Mouse (Mus musculus): Measurements from ENCODE around the gene Trim80. TPM values are rescaled to one million over a fixed set of nuclear protein-coding genes. Genes with fewer than 3 reads are reported as not detected.
A peak's percentile ranks its signal among the peaks of the same experiment; 100 is the strongest.
"Not testable (repeated sequence)": the region's sequence is repeated elsewhere in the genome, so short reads cannot be mapped to it uniquely, and the experiment has no call there.

Gene Trim80
- polyA plus RNA-seq, 2 experiments: 0.15 TPM; not detected in 1

DNA sequence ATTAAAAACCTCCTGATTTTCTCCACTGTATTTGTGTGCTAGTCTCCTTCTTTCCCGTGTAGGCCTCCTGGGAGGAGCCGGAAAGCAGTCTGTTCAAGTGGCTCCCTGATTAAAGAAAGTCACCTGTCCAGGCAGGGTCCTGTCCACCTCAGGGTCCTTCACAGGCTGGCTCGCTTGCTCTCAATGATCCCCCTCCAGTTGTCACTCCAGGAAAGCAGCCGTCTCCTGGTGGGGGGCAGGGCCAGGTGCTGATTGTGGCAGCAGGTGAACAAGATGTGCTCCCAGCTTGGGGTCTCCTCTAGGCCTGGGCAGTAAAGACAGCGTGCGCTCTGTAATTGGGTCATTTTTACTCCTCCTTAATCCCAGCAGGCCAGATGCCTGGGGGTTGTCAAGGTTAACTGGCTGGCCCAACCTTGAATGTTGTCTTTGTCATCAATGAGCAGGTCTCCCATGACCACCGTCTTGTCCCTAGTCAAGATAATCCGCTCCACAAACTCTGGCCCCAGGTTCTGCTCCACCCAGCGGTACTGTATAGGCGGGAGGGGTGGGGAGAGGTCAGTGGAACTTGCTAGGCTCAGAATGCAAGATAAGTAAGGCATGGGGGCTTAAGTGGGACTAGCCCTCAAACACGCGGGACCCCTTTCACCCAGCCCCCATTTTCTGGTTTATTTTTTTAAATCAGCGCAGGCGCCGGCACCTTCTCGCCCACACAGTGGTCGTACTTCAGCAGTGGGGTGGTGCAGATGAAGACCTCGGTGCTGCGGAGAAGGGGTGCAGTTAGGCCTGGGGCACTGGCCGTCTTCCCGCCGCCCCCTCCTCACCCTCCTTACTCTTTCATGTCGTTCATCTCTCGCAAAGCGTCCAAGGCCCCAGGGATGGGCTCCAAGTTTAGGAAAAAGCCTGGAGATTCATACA is 50.4 kb downstream of the Trim80 start:
- DNase-seq (ENCODE audit: low spot score): no peak
- H3K4me1 ChIP-seq (ENCODE audit: control insufficient read depth, insufficient read depth, low read length): 0 out of 2 replicates have a peak, but pooled peaks cover 5% of the 10 kb centered on the region
- WGBS: 26% methylated on average over 25 of the region's 25 CpGs

DNA sequence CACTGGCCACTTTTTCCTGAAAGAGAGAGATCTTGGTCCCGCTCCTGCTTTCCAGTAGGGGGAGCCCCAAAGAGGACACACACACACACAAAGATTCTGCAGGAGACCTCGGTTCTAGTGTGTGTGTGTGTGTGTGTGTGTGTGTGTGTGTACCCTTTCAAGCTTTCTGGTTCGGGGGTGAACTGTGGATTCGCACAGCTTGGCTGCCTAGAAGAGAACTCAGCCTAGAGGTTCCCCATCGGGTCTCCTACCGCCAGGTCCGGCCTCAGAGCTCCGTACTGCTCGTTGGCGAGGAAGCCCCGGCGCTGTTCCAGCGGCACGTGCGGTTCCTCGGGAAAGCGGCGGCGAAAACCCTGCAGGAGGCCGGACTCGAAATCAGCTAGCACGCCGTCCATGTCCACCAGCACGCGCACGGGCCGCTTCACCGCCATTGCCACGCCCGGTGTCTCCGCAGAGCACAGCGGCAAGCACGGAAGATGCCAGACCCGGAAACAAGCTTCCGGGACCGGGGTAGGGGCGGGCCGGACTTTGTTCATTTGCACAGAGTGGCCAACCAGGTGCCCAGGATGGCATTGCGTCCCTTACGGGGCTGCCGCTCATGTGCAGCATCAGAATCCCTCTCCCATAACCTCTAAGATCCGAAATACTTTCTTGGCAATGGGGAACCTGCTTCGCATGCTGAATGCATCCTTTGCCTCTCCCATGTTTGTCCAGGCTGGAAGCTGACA is 51.2 kb downstream of the Trim80 start, which contains the start of gene Nt5c:
Gene Nt5c (minus strand): TSS at position 507 of the 728 bp plus-strand sequence.
- Histone ChIP-seq H3K9ac (ENCODE audit: low read depth, low read length, severe bottlenecking) (peak within 1 kb of the TSS; percentile 66), H3K4me2 (replicated peaks; ENCODE audit: low read depth, low read length, severe bottlenecking) (peak within 1 kb of the TSS; percentile 58), H3K27me3 (ENCODE audit: control insufficient read depth, insufficient read depth, low read length) (no peaks in the 10 kb centered on the region), H3K4me3 (replicated peaks; ENCODE audit: low read length) (peak within 1 kb of the TSS; percentile 68), H3K27ac (replicated peaks; ENCODE audit: low read depth, low read length) (peak within 1 kb of the TSS; percentile 88), H3K9me3 (ENCODE audit: control insufficient read depth, low read length) (no peaks in the 10 kb centered on the region), H3K36me3 (ENCODE audit: control insufficient read depth, insufficient read depth, low read length) (peaks cover 16% of the 10 kb centered on the region; the same call in 1 of the 2 replicates), H3K4me1 (ENCODE audit: control insufficient read depth, insufficient read depth, low read length) (0 out of 2 replicates have a peak, but pooled peaks cover 5% of the 10 kb centered on the region)
- under 1% methylated on average over 38 of the region's 43 CpGs for WGBS
- TF ChIP-seq POLR2A (IDR thresholded peaks at IDR 0.05; ENCODE audit: borderline replicate concordance, extremely low read depth, insufficient read depth, insufficient read length): peak; percentile 63; the same call in 1 of the 2 replicates
- ATAC-seq (ENCODE audit: low FRiP score, low read depth) (peak; percentile 88), DNase-seq (ENCODE audit: low spot score) (peak; percentile 71)

More for the DNA sequence above, 50.4 kb downstream of the Trim80 start:
- Histone ChIP-seq H3K27ac (replicated peaks; ENCODE audit: low read depth, low read length) (peak overlapping the region; percentile 88), H3K9ac (ENCODE audit: low read depth, low read length, severe bottlenecking) (peak overlapping the region; percentile 66), H3K4me3 (replicated peaks; ENCODE audit: low read length) (peak overlapping the region; percentile 68), H3K27me3 (ENCODE audit: control insufficient read depth, insufficient read depth, low read length) (no peaks in the 10 kb centered on the region), H3K36me3 (ENCODE audit: control insufficient read depth, insufficient read depth, low read length) (peaks cover 16% of the 10 kb centered on the region; the same call in 1 of the 2 replicates), H3K4me2 (replicated peaks; ENCODE audit: low read depth, low read length, severe bottlenecking) (peak overlapping the region; percentile 58), H3K9me3 (ENCODE audit: control insufficient read depth, low read length) (no peaks in the 10 kb centered on the region)
- peak; percentile 42 for ATAC-seq (ENCODE audit: low FRiP score, low read depth)
- no peak for TF ChIP-seq POLR2A (IDR thresholded peaks at IDR 0.05; ENCODE audit: borderline replicate concordance, extremely low read depth, insufficient read depth, insufficient read length)

DNA sequence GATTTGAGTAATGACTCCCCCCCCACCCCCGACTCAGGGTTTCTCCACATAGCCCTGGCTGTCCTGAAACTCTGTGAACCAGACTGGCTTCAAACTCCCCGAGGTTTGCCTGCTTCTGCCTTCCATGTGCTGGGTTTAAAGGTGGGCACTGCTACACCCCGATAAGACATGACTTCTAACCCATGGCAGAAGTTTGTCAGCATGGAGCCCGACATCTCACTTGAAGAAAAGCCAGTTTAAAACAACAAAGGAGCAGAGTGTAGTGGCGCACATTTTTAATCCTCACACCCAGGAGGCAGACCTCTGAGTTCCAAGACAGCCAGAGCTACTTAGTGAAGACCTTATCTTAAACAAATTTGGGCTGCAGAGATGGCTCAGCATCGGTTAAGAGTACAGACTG is 52.0 kb downstream of the Trim80 start:
- ATAC-seq (ENCODE audit: low FRiP score, low read depth) (no peak), DNase-seq (ENCODE audit: low spot score) (no peak)
- no peaks in the 10 kb centered on the region for H3K9me3 ChIP-seq (ENCODE audit: control insufficient read depth, low read length)
- peak overlapping the region; percentile 66; the same call in 1 of the 2 replicates for H3K9ac ChIP-seq (ENCODE audit: low read depth, low read length, severe bottlenecking)
- WGBS: 34% methylated on average over 6 of the region's 6 CpGs
- peak overlapping the region; percentile 58 for H3K4me2 ChIP-seq (replicated peaks; ENCODE audit: low read depth, low read length, severe bottlenecking)
- TF ChIP-seq POLR2A (IDR thresholded peaks at IDR 0.05; ENCODE audit: borderline replicate concordance, extremely low read depth, insufficient read depth, insufficient read length): no peak
- 0 out of 2 replicates have a peak, but pooled peaks cover 5% of the 10 kb centered on the region for H3K4me1 ChIP-seq (ENCODE audit: control insufficient read depth, insufficient read depth, low read length)
- H3K27ac ChIP-seq (replicated peaks; ENCODE audit: low read depth, low read length): no peak overlapping the region
- H3K36me3 ChIP-seq (ENCODE audit: control insufficient read depth, insufficient read depth, low read length): peaks cover 22% of the 10 kb centered on the region
- no peaks in the 10 kb centered on the region for H3K27me3 ChIP-seq (ENCODE audit: control insufficient read depth, insufficient read depth, low read length)
- H3K4me3 ChIP-seq (replicated peaks; ENCODE audit: low read length): peak overlapping the region; percentile 68

DNA sequence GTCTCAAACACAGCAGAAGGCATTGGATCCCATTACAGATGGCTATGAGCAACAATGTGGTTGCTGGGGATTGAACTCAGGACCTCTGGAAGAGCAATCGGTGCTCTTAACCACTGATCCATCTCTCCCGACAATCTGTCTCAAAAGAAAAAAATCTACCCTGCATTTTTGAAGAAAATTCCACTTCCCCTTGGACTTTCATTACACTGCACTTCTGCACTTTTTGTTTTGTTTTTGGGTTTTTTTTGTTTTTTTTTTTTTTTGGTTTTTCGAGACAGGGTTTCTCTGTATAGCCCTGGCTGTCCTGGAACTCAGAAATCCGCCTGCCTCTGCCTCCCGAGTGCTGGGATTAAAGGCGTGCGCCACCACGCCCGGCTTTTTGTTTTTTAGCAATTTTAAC is 56.2 kb downstream of the Trim80 start:
- not testable (repeated sequence) for H3K9me3 ChIP-seq (ENCODE audit: control insufficient read depth, low read length); H3K4me1 ChIP-seq (ENCODE audit: control insufficient read depth, insufficient read depth, low read length); ATAC-seq (ENCODE audit: low FRiP score, low read depth); H3K9ac ChIP-seq (ENCODE audit: low read depth, low read length, severe bottlenecking); DNase-seq (ENCODE audit: low spot score); H3K4me3 ChIP-seq (replicated peaks; ENCODE audit: low read length); H3K27me3 ChIP-seq (ENCODE audit: control insufficient read depth, insufficient read depth, low read length); H3K4me2 ChIP-seq (replicated peaks; ENCODE audit: low read depth, low read length, severe bottlenecking); H3K27ac ChIP-seq (replicated peaks; ENCODE audit: low read depth, low read length)
- peaks cover 47% of the 10 kb centered on the region for H3K36me3 ChIP-seq (ENCODE audit: control insufficient read depth, insufficient read depth, low read length)
- 92% methylated on average over 9 of the region's 9 CpGs for WGBS

Small RNAs within 50 kb of the gene (microRNA-seq; reads per million reads assigned to microRNA genes)
- gene Mir3968: not detected

Other genes with a start within 250 kb of the Trim80 start
- gene Grin2c, start 173.3 kb upstream of the Trim80 start, polyA plus RNA-seq (2012; rRNA removed): 0.20 and 0.21 TPM in 2 replicates
- not detected in 2 replicates for gene Grin2c, start 173.3 kb upstream of the Trim80 start, polyA plus RNA-seq (2014; fragmentation: Nextera tagmentation; extraction: Ambion mirVana)
- 16.8 and 21.8 TPM in 2 replicates for gene Fdxr, start 163.5 kb upstream of the Trim80 start, polyA plus RNA-seq (2012; rRNA removed)
- gene Fdxr, start 163.5 kb upstream of the Trim80 start, polyA plus RNA-seq (2014; fragmentation: Nextera tagmentation; extraction: Ambion mirVana): 11.5 and 13.0 TPM in 2 replicates
- gene Fads6, start 142.9 kb upstream of the Trim80 start, polyA plus RNA-seq (2012; rRNA removed): 0.35 and 0.40 TPM in 2 replicates
- 0.12 TPM in 1 of 2 replicates, not detected in the other for gene Fads6, start 142.9 kb upstream of the Trim80 start, polyA plus RNA-seq (2014; fragmentation: Nextera tagmentation; extraction: Ambion mirVana)
- gene Otop2, start 133.4 kb upstream of the Trim80 start, polyA plus RNA-seq (2012; rRNA removed): 0.29 and 0.44 TPM in 2 replicates
- 0.08 and 0.19 TPM in 2 replicates for gene Otop2, start 133.4 kb upstream of the Trim80 start, polyA plus RNA-seq (2014; fragmentation: Nextera tagmentation; extraction: Ambion mirVana)
- gene Ush1g, start 118.5 kb upstream of the Trim80 start, polyA plus RNA-seq (2012; rRNA removed): not detected in 2 replicates
- gene Ush1g, start 118.5 kb upstream of the Trim80 start, polyA plus RNA-seq (2014; fragmentation: Nextera tagmentation; extraction: Ambion mirVana): not detected in 2 replicates
- not detected in 2 replicates for gene Otop3, start 105.8 kb upstream of the Trim80 start, polyA plus RNA-seq (2012; rRNA removed)
- gene Otop3, start 105.8 kb upstream of the Trim80 start, polyA plus RNA-seq (2014; fragmentation: Nextera tagmentation; extraction: Ambion mirVana): not detected in 2 replicates
- gene Hid1, start 72.8 kb upstream of the Trim80 start, polyA plus RNA-seq (2012; rRNA removed): 4.5 and 5.9 TPM in 2 replicates
- gene Hid1, start 72.8 kb upstream of the Trim80 start, polyA plus RNA-seq (2014; fragmentation: Nextera tagmentation; extraction: Ambion mirVana): 2.1 and 2.3 TPM in 2 replicates
- 18.8 and 23.9 TPM in 2 replicates for gene Cdr2l, start 58.6 kb upstream of the Trim80 start, polyA plus RNA-seq (2012; rRNA removed)
- 10.9 and 11.1 TPM in 2 replicates for gene Cdr2l, start 58.6 kb upstream of the Trim80 start, polyA plus RNA-seq (2014; fragmentation: Nextera tagmentation; extraction: Ambion mirVana)
- 76.7 and 92.2 TPM in 2 replicates for gene Mrpl58, start 36.8 kb upstream of the Trim80 start, polyA plus RNA-seq (2012; rRNA removed)
- 169 and 181 TPM in 2 replicates for gene Mrpl58, start 36.8 kb upstream of the Trim80 start, polyA plus RNA-seq (2014; fragmentation: Nextera tagmentation; extraction: Ambion mirVana)
- 294 and 427 TPM in 2 replicates for gene Atp5h, start 20.6 kb upstream of the Trim80 start, polyA plus RNA-seq (2012; rRNA removed)
- gene Atp5h, start 20.6 kb upstream of the Trim80 start, polyA plus RNA-seq (2014; fragmentation: Nextera tagmentation; extraction: Ambion mirVana): 870 and 933 TPM in 2 replicates
- gene Kctd2, start 20.4 kb upstream of the Trim80 start, polyA plus RNA-seq (2012; rRNA removed): 30.0 and 30.5 TPM in 2 replicates
- 26.3 and 27.8 TPM in 2 replicates for gene Kctd2, start 20.4 kb upstream of the Trim80 start, polyA plus RNA-seq (2014; fragmentation: Nextera tagmentation; extraction: Ambion mirVana)
- 0.04 and 0.08 TPM in 2 replicates for gene Slc16a5, start 21.9 kb downstream of the Trim80 start, polyA plus RNA-seq (2012; rRNA removed)
- gene Slc16a5, start 21.9 kb downstream of the Trim80 start, polyA plus RNA-seq (2014; fragmentation: Nextera tagmentation; extraction: Ambion mirVana): not detected in 2 replicates
- gene Armc7, start 35.1 kb downstream of the Trim80 start, polyA plus RNA-seq (2012; rRNA removed): 7.5 and 9.7 TPM in 2 replicates
- gene Armc7, start 35.1 kb downstream of the Trim80 start, polyA plus RNA-seq (2014; fragmentation: Nextera tagmentation; extraction: Ambion mirVana): 8.4 and 8.5 TPM in 2 replicates
- 51.8 and 55.4 TPM in 2 replicates for gene Nt5c, start 51.3 kb downstream of the Trim80 start, polyA plus RNA-seq (2012; rRNA removed)
- 70.6 and 76.6 TPM in 2 replicates for gene Nt5c, start 51.3 kb downstream of the Trim80 start, polyA plus RNA-seq (2014; fragmentation: Nextera tagmentation; extraction: Ambion mirVana)
- gene Jpt1, start 73.8 kb downstream of the Trim80 start, polyA plus RNA-seq (2012; rRNA removed): 411 and 458 TPM in 2 replicates
- gene Jpt1, start 73.8 kb downstream of the Trim80 start, polyA plus RNA-seq (2014; fragmentation: Nextera tagmentation; extraction: Ambion mirVana): 541 and 547 TPM in 2 replicates
- gene Sumo2, start 95.7 kb downstream of the Trim80 start, polyA plus RNA-seq (2012; rRNA removed): 543 and 563 TPM in 2 replicates
- 942 and 968 TPM in 2 replicates for gene Sumo2, start 95.7 kb downstream of the Trim80 start, polyA plus RNA-seq (2014; fragmentation: Nextera tagmentation; extraction: Ambion mirVana)
- 184 and 187 TPM in 2 replicates for gene Nup85, start 123.9 kb downstream of the Trim80 start, polyA plus RNA-seq (2012; rRNA removed)
- 144 and 148 TPM in 2 replicates for gene Nup85, start 123.9 kb downstream of the Trim80 start, polyA plus RNA-seq (2014; fragmentation: Nextera tagmentation; extraction: Ambion mirVana)
- gene Mrps7, start 163.4 kb downstream of the Trim80 start, polyA plus RNA-seq (2012; rRNA removed): 40.2 and 47.4 TPM in 2 replicates
- gene Mrps7, start 163.4 kb downstream of the Trim80 start, polyA plus RNA-seq (2014; fragmentation: Nextera tagmentation; extraction: Ambion mirVana): 86.6 and 89.0 TPM in 2 replicates
- gene Gga3, start 163.5 kb downstream of the Trim80 start, polyA plus RNA-seq (2012; rRNA removed): 39.5 and 48.2 TPM in 2 replicates
- gene Gga3, start 163.5 kb downstream of the Trim80 start, polyA plus RNA-seq (2014; fragmentation: Nextera tagmentation; extraction: Ambion mirVana): 17.7 and 19.1 TPM in 2 replicates
- gene Mif4gd, start 172.4 kb downstream of the Trim80 start, polyA plus RNA-seq (2012; rRNA removed): 34.2 and 36.1 TPM in 2 replicates
- gene Mif4gd, start 172.4 kb downstream of the Trim80 start, polyA plus RNA-seq (2014; fragmentation: Nextera tagmentation; extraction: Ambion mirVana): 23.1 and 23.5 TPM in 2 replicates
- gene Slc25a19, start 187.8 kb downstream of the Trim80 start, polyA plus RNA-seq (2012; rRNA removed): 30.7 and 36.3 TPM in 2 replicates
- 20.9 and 26.9 TPM in 2 replicates for gene Slc25a19, start 187.8 kb downstream of the Trim80 start, polyA plus RNA-seq (2014; fragmentation: Nextera tagmentation; extraction: Ambion mirVana)

All from limb, embryonic 14.5 days (tissue).